Mouse (Mus musculus) heart, embryonic 14.5 days (tissue): ENCODE measurements around the gene Tub. TPM values are rescaled to one million over a fixed set of nuclear protein-coding genes. Genes with fewer than 3 reads are reported as not detected.
A peak's percentile ranks its signal among the peaks of the same experiment; 100 is the strongest.

ENCODE experiments used
- ATAC-seq: fragments of 200-750 bp; cut with Nextera tagmentation; 2 replicates; pipeline ENCODE4 v1.8.0; 2017; ENCODE audit warnings: low read depth, moderate TSS enrichment; ENCODE audit not compliant: insufficient number of reproducible peaks, insufficient read depth, low FRiP score
- H3K27ac ChIP-seq, 2 experiments: fragments of 200-500 bp in 1 of 2; fragments of 300-500 bp in 1 of 2; sonication (generic) in 1 of 2; replicated peaks in 1 of 2; 2 replicates each; pipeline ENCODE4 v1.5.1; 2012 to 2014; ENCODE audit warnings: low read depth in 2 of 2, low read length in 2 of 2, control low read depth in 1 of 2, mild to moderate bottlenecking in 1 of 2, mixed read lengths in 1 of 2; ENCODE audit not compliant: control insufficient read depth in 1 of 2, insufficient read depth in 1 of 2
- H3K27me3 ChIP-seq: fragments of 300-500 bp; sonication (generic); 2 replicates; pipeline ENCODE4 v1.6.1; 2014; ENCODE audit warnings: mild to moderate bottlenecking, low read length, control low read depth; ENCODE audit not compliant: control insufficient read depth, insufficient read depth
- H3K36me3 ChIP-seq: fragments of 300-500 bp; sonication (generic); 2 replicates; pipeline ENCODE4 v1.6.1; 2014; ENCODE audit warnings: mild to moderate bottlenecking, control low read depth, low read length, mixed read lengths; ENCODE audit not compliant: control insufficient read depth, insufficient read depth
- H3K4me1 ChIP-seq, 2 experiments: fragments of 200-500 bp in 1 of 2; fragments of 300-500 bp in 1 of 2; sonication (generic) in 1 of 2; 2 replicates each; pipeline ENCODE4 v1.6.1; 2012 to 2014; ENCODE audit warnings: low read length in 2 of 2, control low read depth in 1 of 2, mixed read lengths in 1 of 2; ENCODE audit not compliant: control insufficient read depth in 2 of 2, insufficient read depth in 2 of 2
- H3K4me2 ChIP-seq: fragments of 300-500 bp; sonication (generic); 2 replicates; pipeline ENCODE4 v1.6.1; 2014; ENCODE audit warnings: mild to moderate bottlenecking, low read length
- H3K4me3 ChIP-seq, 2 experiments: fragments of 200-500 bp in 1 of 2; fragments of 300-500 bp in 1 of 2; sonication (generic) in 1 of 2; 2 replicates each; pipeline ENCODE4 v1.5.1; 2012 to 2014; ENCODE audit warnings: low read length in 2 of 2, mild to moderate bottlenecking in 2 of 2, control low read depth in 1 of 2, low read depth in 1 of 2, moderate library complexity in 1 of 2; ENCODE audit not compliant: control insufficient read depth in 1 of 2, insufficient read depth in 1 of 2
- H3K9ac ChIP-seq: fragments of 300-500 bp; sonication (generic); 2 replicates; pipeline ENCODE4 v1.6.1; 2014; ENCODE audit warnings: mild to moderate bottlenecking, low read length
- H3K9me3 ChIP-seq: fragments of 300-500 bp; sonication (generic); 2 replicates; pipeline ENCODE4 v1.6.1; 2016; ENCODE audit warnings: low read length, control low read depth; ENCODE audit not compliant: control insufficient read depth
- WGBS: fragments of 180-500 bp; shearing (Covaris S2); extraction: QIAGEN DNeasy Blood & Tissue Kit; methylation state at CpG from one replicate; pipeline ENCODE4 v1.1.7; 2014; 5-methylcytosine and 5-hydroxymethylcytosine counted together
- polyA plus RNA-seq: library from polyadenylated mRNA; unstranded; fragments of >200 nt; fragmentation: Nextera tagmentation; extraction: Ambion mirVana; gene quantifications from 2 replicates; pipeline ENCODE4 v1.2.1, GENCODE M21; 2014

The Tub gene
- polyA plus RNA-seq, 1 experiment from 2014 or later = 0.74 TPM

- no peak overlapping the region for H3K4me3 ChIP-seq
- H3K27me3 ChIP-seq = peaks cover 4% of the 10 kb centered on the region
- no peak overlapping the region for H3K9ac ChIP-seq
- H3K4me1 ChIP-seq = no peaks in the 10 kb centered on the region
- no peak overlapping the region for H3K27ac ChIP-seq
- ATAC-seq = no peak
- WGBS = 17% methylated on average over 3 of the region's 3 CpGs
- H3K9me3 ChIP-seq = no peaks in the 10 kb centered on the region
- H3K4me2 ChIP-seq = no peak overlapping the region
- H3K36me3 ChIP-seq = no peaks in the 10 kb centered on the region
These were observed 53.5 kb downstream of the Tub start for GRCm38 (mm10) chr7:109003653-109004052.

- H3K4me3 ChIP-seq = no peak overlapping the region
- no peak for ATAC-seq
- H3K27me3 ChIP-seq = peaks cover 53% of the 10 kb centered on the region
- H3K27ac ChIP-seq = no peak overlapping the region
- H3K36me3 ChIP-seq = no peaks in the 10 kb centered on the region
- WGBS = 90% methylated on average over 1 of the region's 1 CpGs
- H3K9me3 ChIP-seq = no peaks in the 10 kb centered on the region
- H3K4me2 ChIP-seq = no peak overlapping the region
- no peaks in the 10 kb centered on the region for H3K4me1 ChIP-seq
- H3K9ac ChIP-seq = no peak overlapping the region
These were observed 59.1 kb downstream of the Tub start for GRCm38 (mm10) chr7:109009260-109009659.

DNA sequence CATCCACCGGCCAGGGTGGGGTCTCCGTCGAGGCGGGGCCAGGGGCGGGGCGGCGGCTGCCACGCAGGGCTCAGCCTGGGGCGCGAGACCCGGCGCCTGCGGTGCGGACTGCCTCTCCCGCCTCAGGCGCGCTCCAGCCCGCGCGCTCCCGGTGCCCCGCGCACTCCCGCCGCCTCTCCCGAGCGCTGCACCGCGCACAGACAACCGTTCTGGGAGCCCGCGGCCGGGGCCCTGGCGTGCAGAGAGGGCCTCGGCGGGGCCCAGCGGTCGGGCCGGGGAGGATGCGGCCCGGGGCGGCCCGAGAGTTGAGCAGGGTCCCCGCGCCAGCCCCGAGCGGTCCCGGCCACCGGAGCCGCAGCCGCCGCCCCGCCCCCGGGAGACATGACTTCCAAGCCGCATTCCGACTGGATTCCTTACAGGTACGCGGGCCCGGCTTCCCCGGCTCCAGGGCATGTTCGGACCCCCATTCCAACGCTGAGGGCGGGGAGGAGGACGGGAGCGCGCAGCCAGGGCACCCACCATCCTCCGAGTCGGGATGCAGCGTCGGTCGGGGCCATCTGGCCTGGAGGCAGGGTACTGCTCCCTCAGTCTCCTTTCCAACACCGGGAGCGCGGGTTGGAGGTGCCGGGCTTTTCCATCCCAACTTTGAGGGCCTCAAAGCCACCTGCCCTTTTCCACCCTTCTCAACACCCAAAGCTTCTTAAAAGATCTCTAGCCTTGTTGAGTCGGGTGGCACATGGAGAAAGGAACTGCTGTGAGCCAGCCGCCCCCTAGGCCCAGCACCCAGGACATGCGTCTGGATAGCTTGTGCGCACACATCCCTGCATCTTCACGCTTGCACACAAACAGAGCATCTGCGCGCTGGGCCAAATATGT, 60.8 kb downstream of the Tub start:
- 2% methylated on average over 70 of the region's 82 CpGs for WGBS
- H3K9me3 ChIP-seq = no peaks in the 10 kb centered on the region
- peaks cover 53% of the 10 kb centered on the region for H3K27me3 ChIP-seq
- no peaks in the 10 kb centered on the region for H3K36me3 ChIP-seq
- no peak overlapping the region for H3K27ac ChIP-seq
- ATAC-seq = peak; percentile 11; the same call in 1 of the 2 replicates
- H3K4me3 ChIP-seq = peak overlapping the region; percentile 47 to 56
- peak overlapping the region; percentile 75 for H3K4me2 ChIP-seq
- no peaks in the 10 kb centered on the region for H3K4me1 ChIP-seq
- H3K9ac ChIP-seq = peak overlapping the region; percentile 27; the same call in 1 of the 2 replicates

GRCm38 (mm10) chr7:109011596-109012180, 61.5 kb downstream of the Tub start:
- Histone ChIP-seq H3K27ac (no peak overlapping the region), H3K9me3 (no peaks in the 10 kb centered on the region), H3K36me3 (no peaks in the 10 kb centered on the region), H3K4me2 (no peak overlapping the region), H3K9ac (no peak overlapping the region), H3K4me1 (no peaks in the 10 kb centered on the region), H3K27me3 (peaks cover 53% of the 10 kb centered on the region), H3K4me3 (peak overlapping the region in 1 of 2 experiments; percentile 56; a peak in 1 of 4 replicates)
- ATAC-seq = no peak
- 55% methylated on average over 8 of the region's 8 CpGs for WGBS

DNA sequence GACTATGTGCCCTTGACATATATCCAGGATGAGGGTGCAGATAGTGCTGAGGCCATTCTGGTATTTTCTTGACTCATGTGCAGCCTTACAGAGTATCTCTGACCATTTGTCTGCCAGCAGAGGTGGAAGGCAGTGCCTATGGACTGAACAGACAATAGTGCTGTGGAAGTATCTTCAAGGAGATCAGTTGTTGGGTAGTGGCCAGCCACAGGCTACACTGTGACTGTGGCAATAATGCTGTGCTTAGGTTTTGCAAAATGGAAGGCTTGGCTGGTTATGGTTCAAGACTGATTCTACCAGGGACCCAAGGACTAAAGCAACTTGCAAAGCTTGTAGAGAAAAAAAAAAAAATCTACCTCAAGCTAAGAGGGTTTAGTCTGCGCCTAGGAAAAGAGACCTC, 62.4 kb downstream of the Tub start:
- peaks cover 53% of the 10 kb centered on the region for H3K27me3 ChIP-seq
- H3K4me2 ChIP-seq = no peak overlapping the region
- no peak overlapping the region for H3K9ac ChIP-seq
- ATAC-seq = no peak
- no peaks in the 10 kb centered on the region for H3K36me3 ChIP-seq
- no peak overlapping the region for H3K27ac ChIP-seq
- 82% methylated on average over 1 of the region's 1 CpGs for WGBS
- H3K9me3 ChIP-seq = no peaks in the 10 kb centered on the region
- no peak overlapping the region for H3K4me3 ChIP-seq
- H3K4me1 ChIP-seq = no peaks in the 10 kb centered on the region

GRCm38 (mm10) chr7:109012998-109013625, 63.0 kb downstream of the Tub start:
- Histone ChIP-seq H3K4me2 (no peak overlapping the region), H3K4me3 (no peak overlapping the region), H3K4me1 (no peaks in the 10 kb centered on the region), H3K9me3 (no peaks in the 10 kb centered on the region), H3K27ac (no peak overlapping the region), H3K36me3 (no peaks in the 10 kb centered on the region), H3K9ac (no peak overlapping the region), H3K27me3 (peaks cover 53% of the 10 kb centered on the region)
- WGBS = 35% methylated on average over 4 of the region's 4 CpGs
- no peak for ATAC-seq

GRCm38 (mm10) chr7:109014851-109015250, 64.7 kb downstream of the Tub start:
- WGBS = 58% methylated on average over 7 of the region's 7 CpGs
- Histone ChIP-seq H3K9ac (no peak overlapping the region), H3K36me3 (no peaks in the 10 kb centered on the region), H3K9me3 (no peaks in the 10 kb centered on the region), H3K4me2 (no peak overlapping the region), H3K4me3 (no peak overlapping the region), H3K27me3 (peaks cover 37% of the 10 kb centered on the region), H3K27ac (no peak overlapping the region), H3K4me1 (no peaks in the 10 kb centered on the region)
- ATAC-seq = no peak
